Mouse (Mus musculus): ENCODE measurements at regions not wholly inside any gene's neighbourhood (a gene's known extent, or its start where the extent isn't known, plus 50 kb on each side); places are given as distances from the start of the nearest gene placed in this dataset.
"Not testable (repeated sequence)": the region's sequence is repeated elsewhere in the genome, so short reads cannot be mapped to it uniquely, and the experiment has no call there.

DNA sequence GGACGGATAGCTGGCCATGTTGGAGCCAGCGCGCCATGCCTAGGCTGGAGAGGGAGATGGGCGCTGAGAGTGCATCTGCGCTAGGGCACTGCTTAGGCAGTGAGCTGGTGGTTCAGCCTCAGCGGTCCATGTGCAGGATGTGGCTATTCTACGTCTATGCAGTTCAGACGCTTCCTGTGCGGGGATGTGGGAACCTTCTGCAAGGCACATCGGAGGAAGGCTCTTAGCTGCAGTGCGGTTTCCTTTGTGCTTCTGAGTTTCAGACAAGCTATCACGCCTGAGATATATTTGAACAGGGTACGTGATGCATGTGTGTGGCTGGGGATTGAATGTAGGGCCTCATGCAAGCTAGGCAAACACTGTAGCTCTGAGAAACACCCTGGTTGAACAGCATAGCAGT lies 54.4 kb upstream of the Lrpprc start:
- intact Hi-C loops (cut with DNase I): no loop called here

DNA sequence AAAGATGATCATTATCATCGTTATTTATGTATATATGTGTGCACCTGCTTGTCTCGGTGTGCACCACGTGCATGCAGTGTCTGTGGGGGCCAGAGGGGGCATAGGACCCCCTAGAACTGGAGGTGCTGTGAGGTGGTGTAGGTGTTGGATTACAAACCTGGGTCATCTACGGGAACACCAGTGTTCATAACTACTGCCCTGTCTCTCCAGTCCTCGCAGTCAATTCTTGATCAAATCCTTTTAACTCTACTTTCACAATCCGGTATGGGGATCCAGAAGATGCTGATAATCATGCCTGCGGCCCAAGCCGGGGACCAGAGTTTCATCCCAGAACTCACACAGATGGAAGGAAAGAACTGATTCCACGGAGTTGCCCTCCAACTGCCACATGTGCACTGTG lies 55.6 kb upstream of the Lrpprc start:
- intact Hi-C loops (cut with DNase I): no loop called here

DNA sequence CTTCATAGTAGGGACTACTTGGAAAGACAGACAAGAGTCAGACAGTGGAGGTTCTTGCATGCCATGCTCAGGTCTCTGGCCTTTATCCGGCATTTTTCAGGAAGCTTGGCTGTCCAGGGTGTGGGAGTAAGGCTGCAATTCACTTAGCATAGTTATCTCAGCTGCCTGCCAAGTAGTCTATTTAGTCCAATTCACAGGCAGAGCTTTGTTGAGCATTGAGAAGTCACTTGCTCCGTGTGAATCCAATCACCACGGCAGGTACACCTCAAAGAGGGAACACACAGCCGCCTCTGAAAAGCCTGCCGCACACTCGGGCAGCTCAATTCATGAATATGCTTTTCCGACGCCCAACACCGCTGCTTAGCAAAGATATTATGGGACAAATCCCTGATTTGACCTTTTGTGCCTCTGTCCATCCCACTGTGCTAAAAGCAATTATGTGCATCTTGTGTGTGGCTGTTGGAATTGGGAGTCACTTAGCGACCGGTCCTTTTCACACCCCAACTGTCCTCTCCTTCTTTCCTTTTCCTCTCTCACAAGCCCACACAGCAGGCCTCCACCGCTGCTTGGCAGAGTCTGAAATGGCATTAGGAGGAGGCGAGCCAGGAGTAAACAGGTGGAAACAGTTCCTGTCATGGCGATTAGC lies 57.9 kb upstream of the Lrpprc start:
- intact Hi-C loops (cut with DNase I): no loop called here

DNA sequence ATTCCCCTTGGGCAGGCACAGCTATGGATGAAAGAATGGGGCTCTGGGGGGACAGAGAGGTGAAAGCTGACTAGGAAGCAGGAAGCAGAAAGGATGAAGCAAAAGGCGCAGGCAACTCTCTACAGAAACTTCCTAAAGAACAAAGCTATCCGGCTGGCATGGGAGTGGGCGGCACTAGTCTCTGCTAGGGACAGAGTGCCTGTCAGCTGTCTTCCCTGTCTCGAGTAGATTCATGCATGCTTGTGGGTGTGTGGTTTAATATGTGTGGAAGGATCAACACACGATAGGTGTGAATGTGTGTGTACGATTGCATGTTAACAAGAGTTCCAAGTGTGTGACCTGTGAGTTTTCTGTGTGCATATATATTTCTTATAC lies 58.4 kb upstream of the Lrpprc start:
- intact Hi-C loops (cut with DNase I): no loop called here

DNA sequence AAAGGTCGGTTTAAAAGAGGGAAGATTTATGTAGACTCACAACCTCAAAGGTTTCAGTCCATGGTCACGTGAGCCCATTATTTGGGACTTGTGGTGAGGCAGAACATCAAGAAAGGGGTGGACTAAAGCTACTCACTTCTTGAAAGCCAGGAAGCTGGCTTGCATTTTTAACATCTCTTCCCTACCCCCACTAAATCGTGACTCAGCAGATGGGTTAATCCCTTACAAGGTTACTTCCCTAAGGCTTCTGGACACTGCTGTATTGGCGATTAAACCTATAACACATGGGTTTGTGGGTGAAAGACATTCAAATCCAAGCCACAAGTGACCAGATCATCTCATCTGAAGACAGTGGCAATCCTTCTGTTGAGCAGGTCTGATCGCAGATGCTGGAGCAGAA lies 59.9 kb upstream of the Lrpprc start:
- intact Hi-C loops (cut with DNase I): no loop called here

DNA sequence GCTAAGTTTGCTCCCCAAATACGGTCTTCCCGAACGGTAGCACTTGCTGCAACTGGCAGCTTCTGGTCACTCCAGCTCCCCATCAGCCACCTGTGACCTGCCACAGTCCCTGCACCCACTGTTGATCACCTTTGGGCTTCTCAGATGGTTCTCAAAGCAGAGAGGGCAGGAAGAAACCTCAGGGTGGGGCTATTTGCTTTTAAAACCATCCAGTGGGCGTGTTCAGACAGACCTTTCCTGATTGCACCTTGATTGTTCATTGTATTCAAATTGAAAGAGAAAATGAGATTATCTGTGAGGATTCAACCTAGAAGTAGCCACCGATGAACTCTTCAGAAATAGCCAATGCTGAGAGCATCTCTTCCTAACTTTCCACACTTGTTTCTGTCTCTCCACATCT lies 60.3 kb upstream of the Lrpprc start:
- intact Hi-C loops (cut with DNase I): no loop called here

DNA sequence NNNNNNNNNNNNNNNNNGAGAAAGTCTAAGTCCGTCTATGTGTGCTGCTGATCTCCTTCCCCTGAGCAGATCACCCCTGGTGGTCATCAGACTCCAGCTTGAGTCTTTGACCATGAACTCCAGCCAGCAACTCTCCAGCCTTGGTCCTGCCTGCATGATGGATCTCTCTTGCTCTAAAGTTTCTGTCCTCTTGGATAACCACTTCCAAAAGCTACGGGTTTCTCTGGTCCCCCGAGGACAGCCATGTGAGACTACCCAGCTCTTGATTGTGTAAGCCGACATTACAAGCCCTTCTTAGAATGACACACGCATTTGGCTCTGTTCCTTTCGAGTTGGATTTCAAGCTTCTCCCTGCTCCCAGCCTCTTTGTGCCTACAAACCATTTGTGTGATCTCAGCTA lies 66.4 kb upstream of the Lrpprc start:
- intact Hi-C loops (cut with DNase I): no loop called here

DNA sequence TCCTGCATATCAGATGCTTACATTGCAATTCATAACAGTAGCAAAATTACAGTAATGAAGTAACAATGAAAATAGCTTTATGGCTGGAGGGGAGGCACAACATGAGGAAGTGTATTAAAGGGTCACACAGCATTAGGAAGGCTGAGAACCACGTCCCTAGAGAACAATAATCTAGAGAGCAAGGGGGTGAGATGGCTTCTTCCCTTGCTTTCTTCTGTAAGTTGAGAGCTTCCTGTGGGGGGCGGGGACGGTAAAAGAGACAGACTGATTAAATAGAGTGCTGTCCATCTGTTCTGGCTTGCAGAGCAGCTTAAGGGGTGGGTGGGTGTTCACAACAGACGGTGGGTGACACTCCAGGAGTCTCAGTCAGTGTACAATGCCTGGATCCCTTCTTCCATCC lies 68.2 kb upstream of the Lrpprc start:
- intact Hi-C loops (cut with DNase I): no loop called here

DNA sequence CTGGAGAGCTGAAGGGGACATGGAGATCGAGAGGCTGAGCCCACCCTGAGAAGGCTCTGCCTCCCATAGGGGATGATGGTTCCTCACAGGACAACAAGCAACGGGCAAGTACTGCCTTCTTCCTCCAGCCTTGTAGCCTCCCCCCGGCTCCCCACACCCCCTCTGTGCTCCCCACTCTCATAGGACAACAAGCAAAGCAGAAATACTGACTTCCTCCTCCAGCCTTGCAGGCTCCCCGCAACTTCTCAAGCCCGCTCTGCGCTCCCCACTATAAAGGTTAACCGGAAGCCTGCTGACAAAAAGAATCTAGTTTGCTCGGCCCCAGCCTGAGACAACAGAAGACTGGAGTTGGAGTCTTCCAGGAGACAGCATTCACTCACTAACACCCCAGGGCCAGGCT lies 69.3 kb upstream of the Lrpprc start:
- intact Hi-C loops (cut with DNase I): no loop called here

DNA sequence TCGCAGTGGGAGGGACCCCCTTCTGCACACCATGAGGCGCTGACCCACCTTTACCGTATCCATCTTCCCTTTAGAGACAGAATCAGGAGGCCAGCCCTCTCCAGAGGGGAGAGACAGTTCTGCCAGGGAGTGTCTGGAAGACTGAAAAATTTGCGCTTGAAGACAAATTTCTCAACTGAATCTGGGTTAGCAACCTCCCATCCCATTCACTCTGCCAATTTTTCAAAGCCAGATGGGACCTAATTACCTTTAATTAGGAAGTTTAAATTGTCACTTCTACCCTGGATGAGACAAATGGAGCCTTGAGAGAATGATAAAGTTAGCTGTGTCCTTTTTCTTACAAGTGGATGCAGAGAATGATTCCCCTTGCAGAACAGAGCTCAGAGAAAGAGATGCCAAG lies 70.2 kb upstream of the Lrpprc start:
- intact Hi-C loops (cut with DNase I): no loop called here

DNA sequence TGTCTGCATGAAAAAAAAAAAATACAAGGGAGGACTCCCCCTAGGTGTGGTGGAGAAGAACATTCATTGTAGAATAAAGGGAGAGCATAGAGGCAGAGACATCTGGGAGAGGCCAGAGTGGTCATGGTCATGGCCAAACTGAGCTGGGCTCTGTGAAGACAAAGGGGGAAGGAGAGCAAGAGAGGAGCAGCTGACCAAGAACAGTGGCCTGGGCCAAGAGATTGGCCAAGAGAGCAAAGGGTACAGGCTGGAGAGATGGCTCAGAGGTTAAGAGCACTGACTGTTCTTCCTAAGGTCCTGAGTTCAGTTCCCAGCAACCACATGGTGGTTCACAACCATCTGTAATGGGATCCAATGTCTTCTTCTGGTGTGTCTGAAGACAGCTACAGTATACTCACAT lies 73.6 kb upstream of the Lrpprc start:
- intact Hi-C loops (cut with DNase I): not testable (repeated sequence)

DNA sequence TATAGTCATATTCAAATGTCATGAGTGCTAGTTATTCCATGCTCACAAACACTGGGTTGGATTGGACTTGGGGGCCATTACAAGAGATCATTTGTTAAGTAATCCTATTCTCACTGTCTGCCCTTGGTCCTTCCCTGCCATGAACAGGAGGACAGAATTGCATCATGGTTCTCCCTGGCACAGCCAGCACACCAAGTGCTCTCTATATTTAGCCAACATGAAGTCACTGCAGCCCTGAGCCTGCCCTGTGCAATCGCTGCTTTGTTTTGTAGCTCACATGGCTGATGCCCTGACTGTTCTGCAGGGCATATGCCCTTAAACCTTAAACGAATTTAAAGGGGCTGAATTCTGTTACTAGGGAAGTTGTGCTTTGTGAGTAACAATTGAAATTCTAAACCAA lies 74.6 kb upstream of the Lrpprc start:
- intact Hi-C loops (cut with DNase I): no loop called here

DNA sequence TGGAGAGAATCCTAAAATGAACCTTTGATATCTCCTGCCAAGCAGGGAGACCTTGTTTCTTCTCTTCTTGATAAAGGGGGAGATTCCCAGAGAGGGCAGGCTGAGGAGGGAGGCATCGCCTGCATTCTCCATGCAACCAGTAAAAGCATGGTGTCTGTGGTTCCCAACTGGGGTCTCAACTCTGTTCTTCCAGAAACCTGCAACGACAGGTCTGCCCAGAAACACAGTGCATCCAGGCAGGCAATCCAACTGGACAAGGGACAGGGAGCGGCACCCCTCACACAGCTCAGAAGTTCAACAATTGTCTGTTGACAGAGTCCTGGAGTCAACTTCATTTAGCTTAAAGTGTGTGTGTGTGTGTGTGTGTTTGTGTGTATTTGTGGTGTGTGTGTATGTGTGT lies 75.0 kb upstream of the Lrpprc start:
- intact Hi-C loops (cut with DNase I): no loop called here

DNA sequence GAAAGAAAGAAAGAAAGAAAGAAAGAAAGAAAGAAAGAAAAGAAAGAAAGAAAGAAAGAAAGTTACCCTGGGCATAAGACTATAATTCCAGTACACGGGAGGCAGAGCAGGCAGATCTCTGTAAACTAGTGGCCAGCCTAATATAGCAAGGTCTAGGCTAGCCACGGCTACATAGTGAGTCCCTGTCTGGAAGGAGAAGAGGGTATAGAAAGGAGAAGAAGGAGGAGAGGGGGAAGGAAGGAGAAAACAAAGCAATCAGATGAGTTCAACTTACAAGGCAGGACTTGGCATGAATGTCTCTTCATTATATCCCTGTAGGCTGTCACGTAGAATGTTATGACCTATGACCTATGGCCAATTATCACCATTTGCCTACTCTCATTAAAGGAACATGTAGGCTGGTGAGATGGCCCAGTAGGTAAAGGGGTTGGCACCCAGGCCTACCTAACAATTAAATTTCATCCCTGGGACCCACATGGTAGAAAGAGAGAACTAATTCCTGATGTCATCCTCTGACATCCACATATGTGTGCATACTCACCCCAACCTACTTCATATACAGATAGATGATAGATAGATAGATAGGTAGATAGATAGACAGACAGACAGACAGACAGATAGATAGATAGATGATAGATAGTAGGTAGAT lies 78.6 kb upstream of the Lrpprc start:
- intact Hi-C loops (cut with DNase I): no loop called here

DNA sequence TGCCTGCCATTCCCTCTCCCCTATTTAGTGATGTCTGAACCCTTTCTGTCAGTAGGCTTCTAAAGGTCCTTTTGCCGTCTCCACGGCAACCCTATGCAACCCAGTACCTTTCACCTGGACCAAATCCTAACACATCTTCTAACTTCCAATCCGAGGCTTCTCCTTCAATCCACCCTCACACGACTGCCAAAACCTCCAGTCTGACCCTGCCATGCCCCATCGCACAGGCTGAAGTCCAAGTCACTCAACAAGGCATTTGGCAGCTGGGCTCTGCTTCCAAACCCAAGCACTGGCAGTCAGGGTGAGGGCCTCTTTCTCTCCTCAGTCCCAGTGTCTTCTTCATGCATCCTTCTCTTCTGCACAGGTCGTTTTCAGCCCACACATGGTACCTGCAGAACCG lies 83.0 kb upstream of the Lrpprc start:
- intact Hi-C loops (cut with DNase I): no loop called here

DNA sequence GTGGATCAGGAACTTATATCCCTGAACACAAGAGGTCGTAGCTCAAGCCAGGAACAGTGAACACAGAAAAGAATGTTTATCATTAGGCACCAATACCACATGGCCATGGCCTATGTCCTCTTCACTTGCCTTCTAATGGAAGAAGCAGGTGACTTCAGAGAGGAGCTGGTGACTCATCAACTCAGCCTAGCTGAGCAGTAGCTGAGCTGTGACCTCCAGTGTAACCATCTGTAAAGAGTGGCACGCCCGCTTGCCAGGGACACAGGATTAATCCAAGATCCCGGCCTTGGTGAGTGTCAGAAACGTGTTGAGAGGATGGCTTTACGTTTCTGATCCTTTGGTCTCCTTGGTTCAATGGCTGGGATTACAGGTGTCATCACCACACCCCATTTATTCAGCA lies 82.0 kb upstream of the Ppm1b start:
- intact Hi-C loops (cut with DNase I): no loop called here

DNA sequence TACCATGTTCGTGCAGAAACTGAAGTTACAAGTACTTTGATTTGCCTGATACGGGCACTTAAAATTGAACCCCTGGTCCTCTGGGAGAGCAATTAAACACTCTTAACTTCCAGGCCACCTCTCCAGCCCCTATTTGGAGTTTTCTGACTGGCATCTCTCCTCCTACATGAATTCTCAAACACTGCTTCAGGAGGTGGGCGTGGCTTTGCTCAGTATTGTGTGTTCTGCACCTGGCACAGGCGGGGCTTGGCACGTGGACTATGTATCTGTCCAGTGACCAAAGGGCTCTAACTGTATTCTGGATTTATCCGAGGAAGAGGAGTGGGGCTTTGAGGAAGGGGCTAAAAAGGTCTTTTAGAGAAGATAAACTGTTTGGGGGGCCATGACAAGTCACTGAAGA lies 81.5 kb upstream of the Ppm1b start:
- intact Hi-C loops (cut with DNase I): loop anchor here (5.0 kb wide), 1 partner anchor 147 kb away; no protein-coding TSS in a partner anchor

DNA sequence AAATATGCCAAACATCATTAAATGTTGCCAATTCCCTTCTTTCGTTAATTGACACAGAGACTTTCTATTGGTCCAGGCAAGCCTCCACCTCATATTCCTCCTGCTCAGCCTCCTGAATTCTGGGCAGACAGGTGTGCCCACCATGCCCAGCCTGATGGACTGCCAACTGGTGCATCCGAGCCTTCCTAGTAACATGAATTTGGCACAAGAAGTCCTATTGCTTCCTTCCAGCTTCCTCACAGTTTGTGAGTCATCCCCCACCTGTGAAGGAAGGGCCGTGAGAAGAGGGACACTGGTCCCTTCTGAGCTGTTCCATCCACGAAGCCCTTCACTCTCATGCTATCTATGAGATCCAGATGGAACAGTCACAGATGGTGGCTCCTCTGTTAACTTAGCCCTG lies 80.5 kb upstream of the Ppm1b start:
- intact Hi-C loops (cut with DNase I): loop anchor here (5.0 kb wide), 1 partner anchor 146 kb away; no protein-coding TSS in a partner anchor

DNA sequence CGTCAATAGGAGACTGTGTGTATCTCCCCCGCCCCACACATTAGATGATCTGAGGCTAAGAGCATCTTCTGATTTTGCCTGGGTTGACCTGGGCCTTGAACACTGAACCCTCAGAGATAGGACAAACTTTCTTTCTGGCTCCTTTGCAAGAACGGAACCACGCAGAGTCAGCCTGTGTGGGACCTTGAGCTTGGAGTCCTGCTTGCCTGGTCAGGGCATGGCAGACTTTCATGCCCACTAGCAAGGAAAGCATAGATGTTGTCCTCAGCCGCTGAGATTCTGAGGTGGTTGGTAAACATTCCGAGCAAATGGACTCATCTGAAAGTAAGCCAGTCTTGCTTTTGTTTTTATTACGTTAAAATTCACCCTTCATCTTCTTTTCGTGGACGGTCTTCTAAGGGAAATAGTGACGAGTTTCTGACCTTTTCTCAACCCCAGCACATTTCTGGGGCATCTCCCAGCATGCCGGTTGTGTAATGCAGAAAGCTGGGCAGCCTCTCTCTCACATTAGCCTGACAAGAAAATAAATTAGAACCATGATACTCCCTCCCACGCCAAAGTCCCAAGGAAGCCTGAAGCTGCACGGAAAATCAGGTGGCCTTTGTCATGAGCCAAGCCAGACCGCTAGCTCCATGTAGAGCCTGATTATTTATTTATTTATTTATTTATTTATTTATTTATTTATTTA lies 79.2 kb upstream of the Ppm1b start:
- intact Hi-C loops (cut with DNase I): loop anchor here (5.0 kb wide), 1 partner anchor 145 kb away; no protein-coding TSS in a partner anchor

DNA sequence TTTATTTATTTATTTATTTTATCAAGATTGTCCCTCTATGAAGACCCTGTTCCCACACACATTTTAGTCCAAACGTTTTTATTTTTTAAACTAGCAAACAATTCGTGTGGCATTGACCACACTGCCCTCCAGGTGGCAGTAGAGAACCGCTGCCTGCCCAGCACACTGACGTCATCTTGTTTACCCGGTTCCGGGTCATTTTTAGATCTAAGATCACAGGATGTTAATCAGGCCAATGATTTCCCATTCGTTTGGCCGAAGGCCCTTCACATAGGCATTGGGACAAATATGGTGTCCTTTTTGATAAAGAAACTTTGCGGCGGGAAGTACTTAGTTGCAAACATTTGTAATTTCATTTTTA lies 78.7 kb upstream of the Ppm1b start:
- intact Hi-C loops (cut with DNase I): loop anchor here (5.0 kb wide), 1 partner anchor 144 kb away; no protein-coding TSS in a partner anchor

DNA sequence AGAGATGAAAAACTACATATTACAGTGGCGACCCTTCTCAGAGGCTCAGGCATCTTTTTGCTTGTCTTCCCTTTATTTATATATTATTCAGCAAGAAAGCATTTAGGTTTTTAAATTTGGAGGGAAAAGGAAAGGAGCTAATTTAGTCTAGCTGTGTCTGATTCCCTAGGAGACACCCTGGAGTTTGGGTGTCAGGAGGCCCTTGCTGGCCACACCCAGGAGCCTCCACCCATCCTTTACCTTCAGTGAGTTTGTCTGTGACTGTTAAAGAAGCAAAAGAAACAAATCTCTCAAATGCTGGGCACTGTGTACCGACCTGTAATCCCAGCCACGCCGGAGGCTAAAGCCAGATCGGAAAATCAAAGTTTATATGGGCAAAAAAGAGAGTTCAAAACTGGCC lies 78.2 kb upstream of the Ppm1b start:
- intact Hi-C loops (cut with DNase I): loop anchor here (5.0 kb wide), 1 partner anchor 144 kb away; no protein-coding TSS in a partner anchor

DNA sequence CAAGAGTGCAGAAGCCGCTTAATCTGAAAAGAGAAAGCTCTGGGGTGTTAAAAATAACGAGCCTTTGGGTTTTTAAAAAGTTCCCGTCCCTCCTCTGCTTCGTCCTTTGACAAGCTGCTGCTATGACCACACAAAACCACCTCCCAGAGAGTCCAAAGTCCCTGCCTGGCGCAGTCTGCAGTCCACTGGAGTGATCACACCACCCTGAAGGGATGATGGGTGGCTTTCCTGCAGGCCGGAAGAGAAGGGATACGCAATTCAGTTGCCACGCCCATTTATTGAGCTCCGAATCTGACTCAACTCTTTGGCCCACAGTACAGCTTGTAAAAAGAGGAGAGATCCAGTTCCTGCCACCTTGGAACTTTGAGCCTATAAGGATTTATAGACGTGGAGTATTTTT lies 77.4 kb upstream of the Ppm1b start:
- intact Hi-C loops (cut with DNase I): loop anchor here (5.0 kb wide), 1 partner anchor 143 kb away; no protein-coding TSS in a partner anchor

DNA sequence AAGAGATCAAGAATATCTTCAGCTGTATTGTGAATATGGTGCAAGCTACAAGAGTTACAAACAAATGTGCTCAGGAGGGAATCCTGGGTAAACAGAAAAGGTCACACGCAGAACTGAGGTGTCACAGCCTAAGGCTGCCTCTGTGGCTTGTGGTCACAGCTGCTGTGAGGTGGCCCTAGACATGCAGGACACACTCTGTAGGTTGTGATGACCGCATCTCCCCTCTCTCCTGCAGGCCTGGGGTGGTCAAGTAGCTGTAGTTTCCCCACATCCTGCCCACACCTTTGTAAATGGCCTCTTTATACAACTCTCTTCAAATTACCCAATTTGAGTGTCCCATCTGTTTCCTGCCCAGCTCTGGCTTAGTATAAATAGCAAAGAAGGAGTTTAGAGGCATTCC lies 75.6 kb upstream of the Ppm1b start:
- intact Hi-C loops (cut with DNase I): no loop called here
